Mouse (Mus musculus) forebrain, embryonic 12.5 days (tissue): ENCODE results near the gene Cfap58. TPM values are rescaled to one million over a fixed set of nuclear protein-coding genes. Genes with fewer than 3 reads are reported as not detected.

ENCODE experiments used
- ATAC-seq: fragments of 200-750 bp; cut with Nextera tagmentation; 2 replicates; pipeline ENCODE4 v1.8.0; 2017; ENCODE audit warnings: moderate TSS enrichment; ENCODE audit not compliant: low FRiP score
- H3K27ac ChIP-seq: fragments of 300-500 bp; sonication (generic); 2 replicates; pipeline ENCODE4 v1.5.1; 2016; ENCODE audit warnings: mild to moderate bottlenecking
- H3K27me3 ChIP-seq: fragments of 300-500 bp; sonication (generic); 2 replicates; pipeline ENCODE4 v1.6.1; 2016; ENCODE audit warnings: mild to moderate bottlenecking
- H3K36me3 ChIP-seq: fragments of 300-500 bp; sonication (generic); replicated peaks from 2 replicates; pipeline ENCODE4 v1.6.1; 2016; ENCODE audit warnings: mild to moderate bottlenecking
- H3K4me1 ChIP-seq: fragments of 300-500 bp; sonication (generic); 2 replicates; pipeline ENCODE4 v1.6.1; 2016
- H3K4me2 ChIP-seq: fragments of 300-500 bp; sonication (generic); 2 replicates; pipeline ENCODE4 v1.6.1; 2016; ENCODE audit warnings: mild to moderate bottlenecking, moderate library complexity
- H3K4me3 ChIP-seq: fragments of 300-500 bp; sonication (generic); replicated peaks from 2 replicates; pipeline ENCODE4 v1.5.1; 2016; ENCODE audit warnings: mild to moderate bottlenecking
- H3K9ac ChIP-seq: fragments of 300-500 bp; sonication (generic); 2 replicates; pipeline ENCODE4 v1.6.1; 2016; ENCODE audit warnings: mild to moderate bottlenecking
- H3K9me3 ChIP-seq: fragments of 300-500 bp; sonication (generic); 2 replicates; pipeline ENCODE4 v1.6.1; 2016
- WGBS: fragments of 180-500 bp; shearing (Covaris S2); methylation state at CpG from one replicate; pipeline ENCODE4 v1.1.7; 2016; 5-methylcytosine and 5-hydroxymethylcytosine counted together
- polyA plus RNA-seq: library from polyadenylated mRNA; unstranded; fragments of >200 nt; fragmentation: Nextera tagmentation; extraction: Ambion mirVana; gene quantifications from 2 replicates; pipeline ENCODE4 v1.2.1, GENCODE M21; 2016

The Cfap58 gene
- polyA plus RNA-seq, 1 experiment from 2014 or later = 0.10 TPM

GRCm38 (mm10) chr19:47946821-47947465, 9.5 kb downstream of the Cfap58 start:
- no peaks in the 10 kb centered on the region for H3K9me3 ChIP-seq
- no peaks in the 10 kb centered on the region for H3K36me3 ChIP-seq
- H3K9ac ChIP-seq = no peak overlapping the region
- no peak overlapping the region for H3K4me3 ChIP-seq
- H3K4me1 ChIP-seq = 0 out of 2 replicates have a peak, but pooled peaks cover 6% of the 10 kb centered on the region
- no peak overlapping the region for H3K27ac ChIP-seq
- WGBS = 62% methylated on average over 23 of the region's 23 CpGs
- H3K27me3 ChIP-seq = no peaks in the 10 kb centered on the region
- H3K4me2 ChIP-seq = no peak overlapping the region
- no peak for ATAC-seq

GRCm38 (mm10) chr19:47950946-47951345, 13.5 kb downstream of the Cfap58 start:
- Histone ChIP-seq H3K4me1 (peaks cover 20% of the 10 kb centered on the region), H3K27me3 (no peaks in the 10 kb centered on the region), H3K9me3 (no peaks in the 10 kb centered on the region), H3K36me3 (no peaks in the 10 kb centered on the region), H3K27ac (no peak overlapping the region), H3K4me2 (no peak overlapping the region), H3K4me3 (no peak overlapping the region), H3K9ac (no peak overlapping the region)
- no peak for ATAC-seq
- 86% methylated on average over 7 of the region's 7 CpGs for WGBS

- no peak overlapping the region for H3K9ac ChIP-seq
- no peaks in the 10 kb centered on the region for H3K9me3 ChIP-seq
- H3K4me2 ChIP-seq = no peak overlapping the region
- 50% methylated on average over 9 of the region's 9 CpGs for WGBS
- no peak overlapping the region for H3K4me3 ChIP-seq
- no peak for ATAC-seq
- H3K27ac ChIP-seq = no peak overlapping the region
- no peaks in the 10 kb centered on the region for H3K27me3 ChIP-seq
- peaks cover 14% of the 10 kb centered on the region for H3K4me1 ChIP-seq
- no peaks in the 10 kb centered on the region for H3K36me3 ChIP-seq
These were observed 15.7 kb downstream of the Cfap58 start for GRCm38 (mm10) chr19:47953169-47953568.

GRCm38 (mm10) chr19:47958181-47958580, 20.7 kb downstream of the Cfap58 start:
- ATAC-seq = no peak
- Histone ChIP-seq H3K27ac (no peak overlapping the region), H3K4me3 (no peak overlapping the region), H3K9me3 (0 out of 2 replicates have a peak, but pooled peaks cover 4% of the 10 kb centered on the region), H3K4me1 (peaks cover 3% of the 10 kb centered on the region; the same call in 1 of the 2 replicates), H3K4me2 (no peak overlapping the region), H3K36me3 (no peaks in the 10 kb centered on the region), H3K9ac (no peak overlapping the region), H3K27me3 (no peaks in the 10 kb centered on the region)
- WGBS = 61% methylated on average over 13 of the region's 13 CpGs

GRCm38 (mm10) chr19:47968993-47969659, 31.7 kb downstream of the Cfap58 start:
- no peak for ATAC-seq
- Histone ChIP-seq H3K9ac (no peak overlapping the region), H3K27me3 (no peaks in the 10 kb centered on the region), H3K4me1 (peaks cover 14% of the 10 kb centered on the region), H3K9me3 (no peaks in the 10 kb centered on the region), H3K36me3 (no peaks in the 10 kb centered on the region), H3K4me3 (no peak overlapping the region), H3K27ac (peak overlapping the region; percentile 42; the same call in 1 of the 2 replicates), H3K4me2 (peak overlapping the region; percentile 19; the same call in 1 of the 2 replicates)
- WGBS = 61% methylated on average over 17 of the region's 17 CpGs

GRCm38 (mm10) chr19:47971066-47971465, 33.6 kb downstream of the Cfap58 start:
- no peaks in the 10 kb centered on the region for H3K36me3 ChIP-seq
- H3K27ac ChIP-seq = no peak overlapping the region
- H3K9me3 ChIP-seq = no peaks in the 10 kb centered on the region
- peaks cover 14% of the 10 kb centered on the region for H3K4me1 ChIP-seq
- H3K4me3 ChIP-seq = no peak overlapping the region
- no peak for ATAC-seq
- no peak overlapping the region for H3K9ac ChIP-seq
- no peaks in the 10 kb centered on the region for H3K27me3 ChIP-seq
- no peak overlapping the region for H3K4me2 ChIP-seq
- WGBS = 70% methylated on average over 8 of the region's 8 CpGs

GRCm38 (mm10) chr19:47978109-47978701, 40.7 kb downstream of the Cfap58 start:
- Histone ChIP-seq H3K36me3 (no peaks in the 10 kb centered on the region), H3K27ac (no peak overlapping the region), H3K9ac (no peak overlapping the region), H3K27me3 (no peaks in the 10 kb centered on the region), H3K4me1 (no peaks in the 10 kb centered on the region), H3K4me3 (no peak overlapping the region), H3K9me3 (no peaks in the 10 kb centered on the region), H3K4me2 (no peak overlapping the region)
- WGBS = 77% methylated on average over 15 of the region's 15 CpGs
- ATAC-seq = no peak

GRCm38 (mm10) chr19:47979446-47979845, 42.0 kb downstream of the Cfap58 start:
- no peaks in the 10 kb centered on the region for H3K4me1 ChIP-seq
- H3K9ac ChIP-seq = no peak overlapping the region
- no peak overlapping the region for H3K4me3 ChIP-seq
- no peaks in the 10 kb centered on the region for H3K27me3 ChIP-seq
- no peaks in the 10 kb centered on the region for H3K36me3 ChIP-seq
- ATAC-seq = no peak
- H3K27ac ChIP-seq = no peak overlapping the region
- 89% methylated on average over 6 of the region's 6 CpGs for WGBS
- H3K4me2 ChIP-seq = no peak overlapping the region
- H3K9me3 ChIP-seq = no peaks in the 10 kb centered on the region

- Histone ChIP-seq H3K4me3 (no peak overlapping the region), H3K4me1 (no peaks in the 10 kb centered on the region), H3K27me3 (no peaks in the 10 kb centered on the region), H3K9ac (no peak overlapping the region), H3K4me2 (no peak overlapping the region), H3K27ac (no peak overlapping the region), H3K9me3 (no peaks in the 10 kb centered on the region), H3K36me3 (no peaks in the 10 kb centered on the region)
- 80% methylated on average over 10 of the region's 10 CpGs for WGBS
- no peak for ATAC-seq
These were observed 42.8 kb downstream of the Cfap58 start for GRCm38 (mm10) chr19:47980241-47980640.

- Histone ChIP-seq H3K9me3 (no peaks in the 10 kb centered on the region), H3K27me3 (no peaks in the 10 kb centered on the region), H3K27ac (no peak overlapping the region), H3K4me3 (no peak overlapping the region), H3K4me1 (peaks cover 5% of the 10 kb centered on the region; the same call in 1 of the 2 replicates), H3K9ac (no peak overlapping the region), H3K36me3 (no peaks in the 10 kb centered on the region), H3K4me2 (no peak overlapping the region)
- 90% methylated on average over 15 of the region's 15 CpGs for WGBS
- ATAC-seq = no peak
These were observed 48.2 kb downstream of the Cfap58 start for GRCm38 (mm10) chr19:47985606-47986213.

- H3K4me2 ChIP-seq = no peak overlapping the region
- no peak for ATAC-seq
- H3K27me3 ChIP-seq = no peaks in the 10 kb centered on the region
- no peak overlapping the region for H3K9ac ChIP-seq
- H3K36me3 ChIP-seq = no peaks in the 10 kb centered on the region
- 90% methylated on average over 11 of the region's 11 CpGs for WGBS
- H3K9me3 ChIP-seq = no peaks in the 10 kb centered on the region
- H3K4me1 ChIP-seq = peaks cover 5% of the 10 kb centered on the region; the same call in 1 of the 2 replicates
- no peak overlapping the region for H3K4me3 ChIP-seq
- no peak overlapping the region for H3K27ac ChIP-seq
These were observed 50.5 kb downstream of the Cfap58 start for GRCm38 (mm10) chr19:47987986-47988385.

- H3K9me3 ChIP-seq = no peaks in the 10 kb centered on the region
- WGBS = 40% methylated on average over 16 of the region's 16 CpGs
- ATAC-seq = 0 out of 2 replicates have a peak, but pooled peaks have one; percentile 36
These were observed 51.0 kb downstream of the Cfap58 start for GRCm38 (mm10) chr19:47988456-47988855.

More at GRCm38 (mm10) chr19:47988456-47988855, 51.0 kb downstream of the Cfap58 start:
- H3K27ac ChIP-seq = no peak overlapping the region
- no peak overlapping the region for H3K9ac ChIP-seq
- H3K4me2 ChIP-seq = no peak overlapping the region
- H3K4me1 ChIP-seq = peaks cover 5% of the 10 kb centered on the region; the same call in 1 of the 2 replicates
- H3K36me3 ChIP-seq = no peaks in the 10 kb centered on the region
- no peak overlapping the region for H3K4me3 ChIP-seq
- H3K27me3 ChIP-seq = no peaks in the 10 kb centered on the region
